Mouse (Mus musculus) bone marrow macrophage, adult 2 months (primary cell): ENCODE measurements around the gene Lysmd3. TPM values are rescaled to one million over a fixed set of nuclear protein-coding genes. Genes with fewer than 3 reads are reported as not detected.
"Not testable (repeated sequence)": the region's sequence is repeated elsewhere in the genome, so short reads cannot be mapped to it uniquely, and the experiment has no call there.

Source experiments
- H3K27ac ChIP-seq: 2 replicates; pipeline ENCODE4 v1.5.1; 2012; ENCODE audit warnings: low read depth, low read length; ENCODE audit not compliant: insufficient read depth
- H3K4me1 ChIP-seq: 2 replicates; pipeline ENCODE4 v1.6.1; 2012; ENCODE audit warnings: low read length; ENCODE audit not compliant: control insufficient read depth, insufficient read depth
- H3K4me3 ChIP-seq: 2 replicates; pipeline ENCODE4 v1.5.1; 2012; ENCODE audit warnings: mild to moderate bottlenecking, low read length, moderate library complexity; ENCODE audit not compliant: insufficient read depth
- CTCF ChIP-seq: IDR thresholded peaks from 2 replicates; pipeline ENCODE4 v1.5.1; 2012; ENCODE audit warnings: low read depth, mild to moderate bottlenecking, low read length, moderate library complexity
- POLR2A ChIP-seq: IDR thresholded peaks from 2 replicates; pipeline ENCODE4 v1.6.1; 2012; ENCODE audit warnings: mild to moderate bottlenecking, low read depth, low read length, borderline replicate concordance
- polyA plus RNA-seq: library from polyadenylated mRNA; stranded (reverse); fragments of >200 nt; gene quantifications from 2 replicates; pipeline ENCODE4 v1.2.4, GENCODE M21; 2012; ENCODE audit not compliant: missing spikeins, insufficient read depth, insufficient read length

The Lysmd3 gene
- 18.4 and 18.9 TPM in 2 replicates for polyA plus RNA-seq

DNA sequence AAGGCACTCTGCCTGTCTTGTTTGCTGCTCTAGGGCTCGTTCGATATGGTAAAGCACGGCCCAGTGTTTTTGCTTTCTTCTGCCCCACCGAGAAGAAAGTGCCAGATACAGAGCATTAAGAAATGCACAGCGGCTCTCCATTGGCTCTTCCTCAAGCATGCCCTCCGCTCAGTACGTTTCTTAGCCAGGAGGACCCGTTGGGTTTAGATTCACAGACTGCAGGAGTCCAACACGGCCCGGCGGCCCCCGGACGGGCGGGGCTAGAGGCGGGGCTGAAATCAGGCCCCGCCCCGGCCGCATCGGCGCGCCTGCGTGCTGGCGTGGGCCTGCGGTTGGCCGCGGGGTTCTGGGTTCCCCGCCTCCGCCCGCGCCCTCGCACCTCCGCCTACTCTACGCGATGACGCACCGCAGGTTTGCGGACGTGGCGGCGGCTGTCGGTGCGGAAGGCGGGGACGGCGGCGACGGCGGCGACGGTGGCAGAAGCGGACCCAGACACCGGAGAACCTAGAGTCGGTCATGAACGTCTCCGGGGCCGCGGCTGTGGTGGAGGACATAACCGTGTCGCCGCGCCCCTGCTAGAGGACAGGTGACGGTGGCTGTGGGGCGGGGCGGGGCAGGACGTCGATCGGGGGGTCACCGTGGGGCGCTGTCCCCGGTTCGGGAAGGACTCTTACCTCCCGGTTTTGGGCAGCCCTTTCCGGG lies at the start of gene Lysmd3:
Gene Lysmd3 (plus strand): TSS at position 313 of the 702 bp plus-strand sequence.
- Histone ChIP-seq H3K4me3 (peak within 1 kb of the TSS; percentile 75), H3K27ac (peak within 1 kb of the TSS; percentile 42), H3K4me1 (no peaks in the 10 kb centered on the region)
- TF ChIP-seq POLR2A: 0 out of 2 replicates have a peak, but pooled peaks have one; percentile 59
- no peak for TF ChIP-seq CTCF

DNA sequence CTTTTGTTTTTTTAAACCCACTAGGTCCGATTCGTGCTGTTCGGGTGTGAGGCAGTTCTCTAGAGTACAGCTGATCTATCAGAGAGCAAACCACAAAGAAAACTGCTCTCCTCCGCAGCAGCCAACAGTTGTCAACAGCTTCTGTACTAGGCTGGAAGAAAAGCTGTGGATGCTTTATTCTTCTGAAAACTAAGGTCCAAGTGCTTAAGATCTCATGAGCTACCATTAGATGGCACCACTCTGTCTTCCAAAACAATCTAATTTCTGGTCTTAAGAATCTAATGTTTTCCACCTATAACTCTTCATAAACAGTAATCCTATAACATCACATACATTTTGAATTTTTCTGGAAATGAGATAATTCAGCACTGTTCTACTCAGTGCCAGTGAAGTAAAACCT lies 47.1 kb upstream of the Lysmd3 start:
- H3K4me3 ChIP-seq: no peak overlapping the region
- TF ChIP-seq CTCF (no peak), POLR2A (no peak)
- H3K27ac ChIP-seq: no peak overlapping the region
- H3K4me1 ChIP-seq: no peaks in the 10 kb centered on the region

DNA sequence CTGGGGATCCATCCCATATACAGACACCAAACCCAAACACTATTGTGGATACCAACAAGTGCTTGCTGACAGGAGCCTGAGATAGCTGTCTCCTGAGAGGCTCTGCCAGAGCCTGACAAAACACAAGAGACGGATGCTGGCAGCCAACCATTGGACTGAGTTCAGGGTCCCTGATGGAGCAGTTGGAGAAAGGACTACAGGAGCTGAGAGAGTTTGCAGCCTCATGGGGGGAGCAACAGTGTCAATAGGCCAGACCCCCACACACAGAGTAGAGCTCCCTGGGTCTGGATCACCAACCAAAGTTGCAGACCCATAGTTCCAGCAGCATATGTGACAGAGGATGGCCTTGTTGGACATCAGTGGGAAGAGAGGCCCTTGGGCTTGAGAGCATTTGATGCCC lies 29.6 kb upstream of the Lysmd3 start:
- H3K4me3 ChIP-seq, H3K4me1 ChIP-seq, H3K27ac ChIP-seq: not testable (repeated sequence)

DNA sequence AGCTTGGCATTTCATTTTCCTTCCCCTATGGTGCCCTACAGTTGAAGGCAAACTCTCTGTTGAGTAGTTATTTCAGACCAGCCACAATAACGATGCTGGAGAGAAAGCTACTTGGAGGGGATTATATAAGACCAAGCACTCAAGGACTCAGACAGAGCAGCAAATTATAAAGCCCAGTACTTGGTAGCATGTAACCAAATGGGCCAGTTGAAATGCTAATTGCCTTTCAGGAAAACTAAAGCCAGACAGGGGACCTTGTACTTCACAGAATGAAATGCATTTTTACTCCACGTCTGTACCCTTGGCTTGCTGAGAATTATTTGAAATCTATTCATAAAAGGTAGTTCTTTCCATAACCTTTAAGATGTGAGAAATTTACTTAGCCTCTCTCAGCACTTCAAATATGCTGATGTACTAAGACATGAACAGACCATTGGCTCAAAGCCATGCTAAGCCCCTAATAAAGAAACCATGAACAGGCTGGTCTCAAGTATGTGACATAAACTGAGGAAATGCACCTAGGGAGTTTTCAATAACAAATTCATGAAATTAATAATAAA lies 28.8 kb upstream of the Lysmd3 start:
- TF ChIP-seq POLR2A: no peak
- TF ChIP-seq CTCF: no peak
- Histone ChIP-seq H3K27ac (no peak overlapping the region), H3K4me3 (no peak overlapping the region), H3K4me1 (no peaks in the 10 kb centered on the region)

GRCm38 (mm10) chr13:81629395-81629794 lies 28.1 kb upstream of the Lysmd3 start:
- no peaks in the 10 kb centered on the region for H3K4me1 ChIP-seq
- H3K27ac ChIP-seq: no peak overlapping the region

DNA sequence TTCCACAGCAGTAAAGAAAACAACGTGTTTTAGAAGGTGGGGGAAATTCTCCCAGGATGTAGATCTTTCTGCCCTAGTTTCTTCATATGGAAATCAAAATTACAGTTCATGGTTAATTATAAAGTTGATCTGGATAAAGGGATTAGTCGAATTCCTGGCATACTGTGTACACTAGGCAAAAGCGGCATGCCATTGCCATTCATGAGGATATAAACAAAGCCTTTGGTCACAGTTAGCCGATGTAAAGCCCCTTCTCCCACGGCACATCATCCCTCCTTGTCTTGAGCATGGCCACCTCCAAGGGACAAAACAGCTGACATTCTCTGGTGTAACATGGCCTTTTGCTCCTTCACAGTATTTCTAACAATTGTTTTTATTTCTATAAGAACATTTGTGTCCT lies 26.9 kb upstream of the Lysmd3 start:
- Histone ChIP-seq H3K27ac (no peak overlapping the region), H3K4me1 (no peaks in the 10 kb centered on the region), H3K4me3 (no peak overlapping the region)
- no peak for TF ChIP-seq CTCF
- TF ChIP-seq POLR2A: no peak

More at GRCm38 (mm10) chr13:81629395-81629794, 28.1 kb upstream of the Lysmd3 start:
- no peak overlapping the region for H3K4me3 ChIP-seq
- TF ChIP-seq CTCF (no peak), POLR2A (no peak)

DNA sequence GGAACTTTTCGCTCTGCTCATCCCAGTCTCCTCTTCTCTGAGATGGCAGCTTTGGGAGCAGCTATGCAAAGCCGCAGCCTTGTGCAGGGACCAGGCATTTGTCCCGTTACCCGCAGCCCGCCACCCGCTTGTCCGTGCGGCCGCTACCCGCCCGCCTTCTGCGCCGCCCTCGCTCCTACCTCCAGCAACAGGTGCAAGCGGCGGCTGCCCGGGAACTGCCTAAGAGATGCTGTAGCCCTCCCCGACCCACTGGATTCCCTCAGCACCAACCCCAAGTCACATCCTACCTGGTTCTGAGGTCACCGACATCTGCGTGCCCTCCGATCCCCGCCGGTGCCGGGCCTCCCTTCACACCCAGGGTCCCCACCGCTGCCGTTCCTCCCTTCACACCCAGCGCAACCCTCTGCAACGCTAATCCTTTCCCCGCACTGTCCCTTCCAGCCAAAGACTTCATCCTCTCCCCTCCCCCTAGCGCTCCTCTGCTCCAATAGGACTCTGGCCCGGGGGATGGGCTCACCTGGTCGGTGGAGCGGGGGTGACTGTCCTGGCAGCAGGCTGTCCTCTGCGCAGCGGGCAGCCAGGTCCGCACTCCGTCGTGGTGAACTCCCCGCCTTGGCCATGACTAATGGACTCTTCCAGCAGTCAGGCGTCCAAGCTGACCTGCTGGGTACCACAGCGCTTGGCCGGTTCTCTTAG lies 24.6 kb upstream of the Lysmd3 start, which contains the start of gene Adgrv1:
Gene Adgrv1 (minus strand): TSS at position 435 of the 696 bp plus-strand sequence.
- TF ChIP-seq POLR2A (no peak), CTCF (no peak)
- H3K4me3 ChIP-seq: no peak within 1 kb of the TSS
- no peak within 1 kb of the TSS for H3K27ac ChIP-seq
- no peaks in the 10 kb centered on the region for H3K4me1 ChIP-seq

- Histone ChIP-seq H3K27ac (no peak overlapping the region), H3K4me1 (no peaks in the 10 kb centered on the region), H3K4me3 (no peak overlapping the region)
- TF ChIP-seq POLR2A: no peak
- no peak for TF ChIP-seq CTCF
Measured at GRCm38 (mm10) chr13:81639624-81640023, 17.8 kb upstream of the Lysmd3 start.

DNA sequence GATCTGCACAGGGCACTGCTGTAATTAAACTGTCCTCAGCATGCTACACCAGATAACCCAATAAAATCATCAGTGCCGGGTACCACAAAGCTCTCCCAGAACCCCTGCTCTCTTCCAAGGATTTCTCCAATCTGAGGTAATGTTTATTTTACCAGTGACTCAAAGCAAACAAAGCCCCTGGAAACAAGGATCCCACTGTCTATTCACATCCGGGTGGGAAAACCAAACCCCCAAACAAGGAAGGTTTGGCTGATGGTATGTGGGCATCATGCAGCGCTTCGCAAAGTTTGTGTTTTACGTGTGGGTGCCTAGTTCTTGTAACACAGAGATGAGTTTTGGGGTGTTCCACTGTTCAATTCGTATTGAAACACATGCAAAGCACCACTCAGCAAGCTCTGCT lies 16.6 kb upstream of the Lysmd3 start:
- H3K27ac ChIP-seq: no peak overlapping the region
- no peak overlapping the region for H3K4me3 ChIP-seq
- no peaks in the 10 kb centered on the region for H3K4me1 ChIP-seq
- TF ChIP-seq CTCF (no peak), POLR2A (no peak)

DNA sequence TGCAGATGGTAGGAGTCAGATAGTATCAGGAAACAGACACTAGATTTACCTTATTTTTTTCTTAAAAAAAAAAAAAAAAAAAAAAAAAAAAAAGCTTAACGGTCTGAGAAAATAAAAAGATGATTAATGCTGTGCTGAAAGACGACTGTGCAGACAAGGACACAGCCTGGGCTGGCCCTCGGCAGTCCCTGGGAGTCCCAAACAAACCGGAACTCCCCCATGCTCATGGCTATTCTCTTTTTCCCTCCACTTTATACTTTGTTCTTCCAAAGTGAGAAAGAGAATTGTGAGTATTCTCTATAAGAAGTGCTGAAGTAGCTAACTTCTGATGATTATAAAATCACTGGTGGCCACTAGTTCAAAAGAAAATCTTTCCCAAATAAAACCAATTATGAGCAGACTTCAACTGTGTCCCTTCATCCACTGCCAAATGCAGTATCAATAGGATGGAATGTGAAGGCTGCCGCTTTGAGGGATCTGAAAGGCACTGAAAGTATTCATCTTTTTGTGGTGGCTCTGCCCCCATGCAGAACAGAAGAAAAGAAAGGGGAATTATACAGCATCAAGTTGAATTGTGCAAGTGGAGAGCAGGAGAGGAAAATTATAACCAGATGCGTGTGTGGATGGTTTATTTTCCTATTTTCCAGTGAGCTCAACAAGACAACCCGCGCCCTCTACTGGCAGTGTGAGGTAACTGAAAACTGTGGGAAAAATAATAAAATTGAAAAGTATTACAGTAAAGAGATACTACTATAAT lies 16.0 kb upstream of the Lysmd3 start:
- Histone ChIP-seq H3K27ac (no peak overlapping the region), H3K4me1 (no peaks in the 10 kb centered on the region), H3K4me3 (no peak overlapping the region)
- TF ChIP-seq POLR2A (no peak), CTCF (no peak)
